Mouse (Mus musculus) heart, embryonic 14.5 days (tissue): ENCODE data around the gene Csmd2. TPM values are rescaled to one million over a fixed set of nuclear protein-coding genes. Genes with fewer than 3 reads are reported as not detected.
A peak's percentile ranks its signal among the peaks of the same experiment; 100 is the strongest.

Source experiments
- ATAC-seq: fragments of 200-750 bp; cut with Nextera tagmentation; 2 replicates; pipeline ENCODE4 v1.8.0; 2017; ENCODE audit warnings: low read depth, moderate TSS enrichment; ENCODE audit not compliant: insufficient number of reproducible peaks, insufficient read depth, low FRiP score
- H3K27ac ChIP-seq, 2 experiments: fragments of 200-500 bp in 1 of 2; fragments of 300-500 bp in 1 of 2; sonication (generic) in 1 of 2; replicated peaks in 1 of 2; 2 replicates each; pipeline ENCODE4 v1.5.1; 2012 to 2014; ENCODE audit warnings: low read depth in 2 of 2, low read length in 2 of 2, control low read depth in 1 of 2, mild to moderate bottlenecking in 1 of 2, mixed read lengths in 1 of 2; ENCODE audit not compliant: control insufficient read depth in 1 of 2, insufficient read depth in 1 of 2
- H3K27me3 ChIP-seq: fragments of 300-500 bp; sonication (generic); 2 replicates; pipeline ENCODE4 v1.6.1; 2014; ENCODE audit warnings: mild to moderate bottlenecking, low read length, control low read depth; ENCODE audit not compliant: control insufficient read depth, insufficient read depth
- H3K36me3 ChIP-seq: fragments of 300-500 bp; sonication (generic); 2 replicates; pipeline ENCODE4 v1.6.1; 2014; ENCODE audit warnings: mild to moderate bottlenecking, control low read depth, low read length, mixed read lengths; ENCODE audit not compliant: control insufficient read depth, insufficient read depth
- H3K4me1 ChIP-seq, 2 experiments: fragments of 200-500 bp in 1 of 2; fragments of 300-500 bp in 1 of 2; sonication (generic) in 1 of 2; 2 replicates each; pipeline ENCODE4 v1.6.1; 2012 to 2014; ENCODE audit warnings: low read length in 2 of 2, control low read depth in 1 of 2, mixed read lengths in 1 of 2; ENCODE audit not compliant: control insufficient read depth in 2 of 2, insufficient read depth in 2 of 2
- H3K4me2 ChIP-seq: fragments of 300-500 bp; sonication (generic); 2 replicates; pipeline ENCODE4 v1.6.1; 2014; ENCODE audit warnings: mild to moderate bottlenecking, low read length
- H3K4me3 ChIP-seq, 2 experiments: fragments of 200-500 bp in 1 of 2; fragments of 300-500 bp in 1 of 2; sonication (generic) in 1 of 2; 2 replicates each; pipeline ENCODE4 v1.5.1; 2012 to 2014; ENCODE audit warnings: low read length in 2 of 2, mild to moderate bottlenecking in 2 of 2, control low read depth in 1 of 2, low read depth in 1 of 2, moderate library complexity in 1 of 2; ENCODE audit not compliant: control insufficient read depth in 1 of 2, insufficient read depth in 1 of 2
- H3K9ac ChIP-seq: fragments of 300-500 bp; sonication (generic); 2 replicates; pipeline ENCODE4 v1.6.1; 2014; ENCODE audit warnings: mild to moderate bottlenecking, low read length
- H3K9me3 ChIP-seq: fragments of 300-500 bp; sonication (generic); 2 replicates; pipeline ENCODE4 v1.6.1; 2016; ENCODE audit warnings: low read length, control low read depth; ENCODE audit not compliant: control insufficient read depth
- WGBS: fragments of 180-500 bp; shearing (Covaris S2); extraction: QIAGEN DNeasy Blood & Tissue Kit; methylation state at CpG from one replicate; pipeline ENCODE4 v1.1.7; 2014; 5-methylcytosine and 5-hydroxymethylcytosine counted together
- polyA plus RNA-seq: library from polyadenylated mRNA; unstranded; fragments of >200 nt; fragmentation: Nextera tagmentation; extraction: Ambion mirVana; gene quantifications from 2 replicates; pipeline ENCODE4 v1.2.1, GENCODE M21; 2014

Csmd2 gene
- polyA plus RNA-seq, 1 experiment from 2014 or later: 0.04 TPM

DNA sequence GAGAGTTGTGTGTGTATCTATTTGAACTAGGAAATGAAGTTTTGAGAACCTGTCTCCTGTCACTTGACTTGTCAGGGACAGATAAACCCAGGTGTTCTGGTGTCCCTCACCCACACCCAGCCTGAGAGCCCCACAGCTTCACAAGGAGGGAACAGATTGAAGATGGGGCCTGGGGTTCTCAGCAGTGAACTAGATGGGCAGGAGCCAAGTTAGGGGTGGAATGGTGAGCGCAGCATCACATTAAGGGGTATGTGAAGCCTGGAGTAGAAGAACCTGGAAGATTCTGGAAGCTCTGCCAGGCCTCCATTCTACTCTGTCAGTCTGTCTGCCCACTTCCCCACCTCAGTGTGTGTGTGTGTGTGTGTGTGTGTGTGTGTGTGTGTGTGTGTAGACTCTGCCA lies 184.0 kb downstream of the Csmd2 start:
- no peaks in the 10 kb centered on the region for H3K9me3 ChIP-seq
- no peak overlapping the region for H3K4me3 ChIP-seq
- no peak overlapping the region for H3K27ac ChIP-seq
- H3K4me2 ChIP-seq: no peak overlapping the region
- ATAC-seq: no peak
- H3K27me3 ChIP-seq: no peaks in the 10 kb centered on the region
- no peaks in the 10 kb centered on the region for H3K4me1 ChIP-seq
- 88% methylated on average over 1 of the region's 1 CpGs for WGBS
- H3K9ac ChIP-seq: no peak overlapping the region
- H3K36me3 ChIP-seq: no peaks in the 10 kb centered on the region

DNA sequence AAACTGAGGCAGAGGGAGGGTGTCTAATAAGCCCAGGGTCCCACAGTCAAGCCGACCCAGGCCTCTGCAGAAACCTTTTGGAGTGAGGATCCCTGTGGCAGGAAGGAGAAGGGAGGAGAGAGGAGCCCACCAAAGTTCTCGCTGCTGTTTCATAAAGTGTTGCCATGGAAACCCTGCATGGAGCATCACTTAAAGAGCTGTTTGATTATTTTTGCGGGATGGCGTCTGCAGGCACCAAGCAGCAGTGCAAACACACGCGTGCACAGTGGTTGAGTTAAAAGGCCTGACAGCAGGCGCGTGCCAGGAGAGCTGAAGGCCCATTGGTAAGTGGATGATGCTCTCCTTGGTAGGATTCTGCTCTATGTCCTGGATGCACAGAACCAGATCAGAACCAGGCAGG lies 191.3 kb downstream of the Csmd2 start:
- ATAC-seq: no peak
- no peak overlapping the region for H3K4me2 ChIP-seq

DNA sequence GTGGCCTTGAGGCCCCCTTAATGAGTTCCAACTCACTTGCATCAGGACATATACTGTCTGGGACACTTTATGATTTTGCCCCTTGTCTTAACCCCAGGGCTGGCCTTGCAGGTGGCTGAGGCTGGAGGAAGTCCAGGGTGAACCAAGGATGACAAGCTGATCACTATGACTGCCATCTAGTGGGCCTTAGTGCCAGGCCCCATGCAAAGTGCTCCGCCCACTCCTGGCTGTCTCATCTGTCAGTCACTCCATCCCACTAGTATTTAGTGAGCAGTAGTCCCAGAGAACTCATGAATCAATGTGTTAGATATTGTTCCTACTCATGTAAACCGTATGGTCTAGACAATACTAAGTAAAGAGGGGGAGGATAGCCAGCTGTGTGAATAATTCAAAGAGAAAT lies 191.9 kb downstream of the Csmd2 start:
- H3K36me3 ChIP-seq: no peaks in the 10 kb centered on the region
- H3K4me3 ChIP-seq: no peak overlapping the region
- no peak for ATAC-seq
- no peaks in the 10 kb centered on the region for H3K27me3 ChIP-seq
- H3K4me2 ChIP-seq: no peak overlapping the region
- 77% methylated on average over 2 of the region's 2 CpGs for WGBS
- H3K4me1 ChIP-seq: no peaks in the 10 kb centered on the region
- no peak overlapping the region for H3K27ac ChIP-seq
- H3K9me3 ChIP-seq: no peaks in the 10 kb centered on the region
- H3K9ac ChIP-seq: no peak overlapping the region

More for the DNA sequence above, 191.3 kb downstream of the Csmd2 start:
- Histone ChIP-seq H3K9me3 (no peaks in the 10 kb centered on the region), H3K4me3 (no peak overlapping the region), H3K36me3 (no peaks in the 10 kb centered on the region), H3K9ac (no peak overlapping the region), H3K27ac (no peak overlapping the region), H3K27me3 (no peaks in the 10 kb centered on the region), H3K4me1 (no peaks in the 10 kb centered on the region)
- WGBS: 88% methylated on average over 8 of the region's 8 CpGs

DNA sequence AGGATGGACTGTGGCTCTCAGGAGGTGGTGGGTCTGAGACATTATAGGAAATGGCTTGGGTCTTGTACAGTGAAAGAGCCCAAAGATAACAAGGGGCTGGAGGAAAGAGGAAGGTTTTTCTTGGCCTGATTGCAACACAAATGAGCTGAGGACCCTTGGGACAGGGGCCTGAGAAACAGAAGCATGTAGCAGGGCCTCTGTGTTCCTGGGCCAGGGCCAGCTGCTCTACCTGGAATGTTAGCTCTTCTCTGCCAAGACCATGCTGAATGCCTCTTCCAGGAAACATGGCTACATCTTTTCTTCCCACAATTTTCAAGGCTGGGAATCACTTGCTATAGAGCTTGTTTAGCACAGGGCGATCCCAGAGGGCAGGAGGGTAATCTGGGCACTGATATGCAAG lies 197.1 kb downstream of the Csmd2 start:
- Histone ChIP-seq H3K4me1 (no peaks in the 10 kb centered on the region), H3K27ac (no peak overlapping the region), H3K4me2 (no peak overlapping the region), H3K9me3 (no peaks in the 10 kb centered on the region), H3K4me3 (no peak overlapping the region), H3K36me3 (no peaks in the 10 kb centered on the region), H3K27me3 (peaks cover 4% of the 10 kb centered on the region; the same call in 1 of the 2 replicates), H3K9ac (no peak overlapping the region)
- 71% methylated on average over 1 of the region's 1 CpGs for WGBS
- no peak for ATAC-seq

DNA sequence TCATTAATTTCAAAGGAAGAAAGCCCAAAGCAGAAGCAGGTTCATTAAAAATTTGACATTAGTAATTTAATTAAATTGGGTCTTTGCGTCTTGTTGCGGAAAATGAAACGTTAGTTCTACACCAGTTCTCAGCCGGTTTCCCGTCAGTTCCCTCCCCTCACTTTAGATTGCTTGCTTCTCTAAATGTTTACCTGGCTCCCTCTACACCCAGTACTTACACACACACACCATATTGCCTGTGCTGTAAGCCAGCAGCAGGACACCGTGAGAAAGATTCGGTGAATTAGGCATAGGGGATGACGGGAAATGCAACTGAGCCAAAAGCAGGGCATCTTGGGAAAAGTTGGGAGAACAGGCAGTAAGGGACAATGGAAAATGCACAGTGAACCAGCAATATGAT lies 206.8 kb downstream of the Csmd2 start:
- no peak overlapping the region for H3K9ac ChIP-seq
- H3K27me3 ChIP-seq: no peaks in the 10 kb centered on the region
- no peak overlapping the region for H3K27ac ChIP-seq
- no peak overlapping the region for H3K4me2 ChIP-seq
- ATAC-seq: no peak
- no peaks in the 10 kb centered on the region for H3K4me1 ChIP-seq
- H3K36me3 ChIP-seq: no peaks in the 10 kb centered on the region
- no peak overlapping the region for H3K4me3 ChIP-seq
- no peaks in the 10 kb centered on the region for H3K9me3 ChIP-seq
- 94% methylated on average over 8 of the region's 8 CpGs for WGBS

DNA sequence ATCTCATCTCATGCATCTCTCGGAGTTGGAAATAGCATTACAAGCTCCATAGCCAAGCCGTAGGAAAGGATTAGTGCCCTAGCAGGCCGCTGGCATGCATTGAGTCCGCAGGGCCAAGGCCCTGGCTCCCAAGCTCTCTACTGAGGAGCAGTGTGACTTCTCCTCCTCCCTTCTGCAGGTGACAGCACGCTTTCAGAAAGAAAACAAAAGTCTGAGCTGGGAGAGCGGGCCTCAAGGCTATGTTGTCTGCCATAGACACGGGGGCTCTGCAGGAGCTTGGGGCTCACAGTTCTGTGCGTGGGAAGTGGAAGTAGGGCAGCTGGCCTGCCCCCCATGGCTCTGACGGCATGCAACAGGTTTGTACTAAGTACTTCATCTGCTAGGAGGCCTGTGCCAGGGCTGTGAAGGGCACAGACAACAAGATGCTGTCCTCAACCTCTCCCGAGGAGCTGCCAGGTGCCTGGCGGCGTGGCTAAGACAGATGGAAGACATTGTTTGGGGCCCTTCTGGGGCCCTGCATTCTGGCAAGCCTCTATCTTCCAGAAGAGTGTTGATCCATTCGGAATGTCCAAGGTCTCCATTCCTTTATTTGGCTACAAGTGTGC lies 230.4 kb downstream of the Csmd2 start:
- Histone ChIP-seq H3K27me3 (no peaks in the 10 kb centered on the region), H3K9ac (no peak overlapping the region), H3K36me3 (no peaks in the 10 kb centered on the region), H3K27ac (no peak overlapping the region), H3K9me3 (no peaks in the 10 kb centered on the region), H3K4me2 (no peak overlapping the region), H3K4me1 (peaks cover 0 to 7% of the 10 kb centered on the region in 2 experiments; a peak in 3 of 4 replicates), H3K4me3 (no peak overlapping the region)
- 0 out of 2 replicates have a peak, but pooled peaks have one; percentile 47 for ATAC-seq
- WGBS: 55% methylated on average over 13 of the region's 13 CpGs

DNA sequence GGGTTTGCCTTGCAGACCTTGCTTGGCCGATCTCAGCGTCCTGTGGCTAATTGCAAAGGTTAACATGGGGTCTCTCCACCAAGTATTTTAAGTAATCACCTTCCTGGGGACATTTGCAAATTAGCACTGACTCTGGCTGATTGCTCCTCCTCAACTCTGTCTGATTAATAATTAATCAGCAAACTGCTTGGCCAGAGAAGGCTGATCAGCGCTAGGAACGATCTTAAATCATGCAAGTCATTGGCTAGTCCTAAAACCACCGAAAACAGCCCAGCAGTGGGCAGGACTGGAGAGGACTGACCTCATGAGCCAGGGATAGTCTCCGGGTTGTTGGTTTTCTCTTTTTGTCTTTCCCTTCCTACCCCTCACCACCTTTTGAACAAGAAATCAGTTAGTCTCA lies 236.8 kb downstream of the Csmd2 start:
- no peak for ATAC-seq
- H3K36me3 ChIP-seq: no peaks in the 10 kb centered on the region
- no peak overlapping the region for H3K4me2 ChIP-seq
- WGBS: 73% methylated on average over 6 of the region's 6 CpGs
- H3K27ac ChIP-seq: no peak overlapping the region
- no peak overlapping the region for H3K9ac ChIP-seq
- peaks cover 0 to 2% of the 10 kb centered on the region in 2 experiments; a peak in 1 of 4 replicates for H3K4me1 ChIP-seq
- H3K27me3 ChIP-seq: no peaks in the 10 kb centered on the region
- H3K4me3 ChIP-seq: no peak overlapping the region
- H3K9me3 ChIP-seq: no peaks in the 10 kb centered on the region
